Mouse (Mus musculus): ENCODE results near the gene Mecom.
A peak's percentile ranks its signal among the peaks of the same experiment; 100 is the strongest.
"Not testable (repeated sequence)": the region's sequence is repeated elsewhere in the genome, so short reads cannot be mapped to it uniquely, and the experiment has no call there.

Gene Mecom

DNA sequence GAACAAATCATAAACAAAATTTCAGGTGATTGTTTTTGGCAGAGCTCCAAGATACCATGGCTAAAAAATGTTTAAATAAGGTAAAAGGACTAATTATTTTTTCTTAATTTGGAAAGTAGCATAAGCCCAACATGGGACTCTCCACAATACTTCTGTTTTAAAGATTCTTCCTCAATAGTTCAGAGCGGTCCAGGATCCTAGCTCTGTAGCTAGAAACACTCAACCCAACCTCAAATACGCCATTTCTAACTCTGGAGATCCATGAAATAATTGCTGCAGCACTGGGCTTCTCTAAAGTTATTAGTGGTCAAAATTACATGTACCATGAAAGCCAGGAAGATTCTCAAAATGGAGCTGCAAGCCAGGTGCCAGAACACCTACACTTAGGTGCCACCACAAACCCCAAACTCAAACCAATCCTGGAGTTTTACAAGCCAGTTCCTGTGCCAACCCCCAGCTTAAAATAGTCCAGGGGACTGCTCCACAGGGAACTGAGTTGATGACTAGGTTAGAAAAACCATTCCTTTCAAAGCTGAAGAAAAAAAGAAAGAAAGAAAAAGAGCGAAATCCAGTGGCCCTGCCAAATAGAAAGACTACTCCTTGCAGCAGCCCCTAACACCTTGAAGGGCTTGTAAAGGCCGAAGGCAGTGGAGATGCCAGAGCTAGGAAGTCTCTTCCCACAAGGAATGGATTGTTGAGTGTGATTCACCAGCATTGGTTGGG, 102.4 kb downstream of the Mecom start:
- no peak for DNase-seq (ENCODE audit: low read depth, low spot score)

DNA sequence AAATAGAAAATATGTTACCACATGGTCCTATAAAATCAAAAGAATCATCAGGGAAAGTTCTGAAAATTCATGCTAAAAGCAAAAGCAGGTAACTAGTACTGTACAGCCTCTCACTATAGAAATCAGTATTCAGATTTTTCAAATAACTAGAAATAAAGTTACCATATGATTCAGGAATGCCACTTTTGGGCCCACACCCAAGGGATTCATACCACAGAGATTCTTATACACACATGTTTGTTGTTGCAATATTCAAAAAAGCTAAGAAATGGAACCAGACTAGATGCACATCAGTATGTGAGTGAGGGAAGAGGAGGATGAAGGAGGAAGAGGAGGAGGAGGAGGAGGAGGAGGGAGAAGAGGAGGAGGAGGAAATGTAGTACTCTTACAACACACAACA, 106.2 kb downstream of the Mecom start:
- no peak for DNase-seq (ENCODE audit: low read depth, low spot score)

DNA sequence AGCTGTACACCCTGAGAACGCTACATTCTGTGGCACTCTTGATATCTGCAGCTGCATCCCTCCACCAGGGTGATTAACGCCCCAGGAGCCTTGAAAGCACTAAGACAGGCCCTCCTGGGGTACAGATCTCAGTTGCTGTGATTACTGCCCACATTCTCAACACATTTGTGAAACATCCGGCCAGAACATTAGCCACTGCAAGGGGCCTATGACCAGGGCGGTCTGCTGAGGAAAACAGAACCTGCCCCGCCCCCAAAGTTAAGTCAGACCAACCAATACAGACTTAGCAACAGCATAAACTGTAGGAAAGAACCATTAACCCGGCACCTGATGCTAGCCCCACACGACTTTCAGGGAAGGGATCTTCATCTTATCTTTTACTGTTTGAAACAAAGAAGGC, 109.8 kb downstream of the Mecom start:
- no peak for DNase-seq (ENCODE audit: low read depth, low spot score)

DNA sequence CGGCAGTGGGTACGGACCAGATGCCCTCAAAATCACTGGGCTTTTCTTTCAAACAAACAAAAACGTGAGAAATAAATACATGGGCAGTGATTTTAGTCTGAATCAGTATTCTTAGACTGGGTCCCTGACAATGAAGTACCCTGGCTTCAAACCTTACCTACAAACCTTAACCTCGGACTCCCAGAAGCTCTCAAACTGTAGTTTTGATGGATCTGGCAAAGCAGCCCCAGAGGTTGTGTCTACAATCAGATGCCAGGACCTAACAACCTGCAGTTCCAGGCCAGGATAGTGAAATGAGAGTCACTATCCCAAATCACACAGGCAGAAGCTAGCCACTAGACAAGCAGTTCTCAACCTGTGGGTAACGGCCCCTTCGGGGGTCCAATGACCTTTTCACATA, 111.2 kb downstream of the Mecom start:
- DNase-seq (ENCODE audit: low read depth, low spot score), result no peak

DNA sequence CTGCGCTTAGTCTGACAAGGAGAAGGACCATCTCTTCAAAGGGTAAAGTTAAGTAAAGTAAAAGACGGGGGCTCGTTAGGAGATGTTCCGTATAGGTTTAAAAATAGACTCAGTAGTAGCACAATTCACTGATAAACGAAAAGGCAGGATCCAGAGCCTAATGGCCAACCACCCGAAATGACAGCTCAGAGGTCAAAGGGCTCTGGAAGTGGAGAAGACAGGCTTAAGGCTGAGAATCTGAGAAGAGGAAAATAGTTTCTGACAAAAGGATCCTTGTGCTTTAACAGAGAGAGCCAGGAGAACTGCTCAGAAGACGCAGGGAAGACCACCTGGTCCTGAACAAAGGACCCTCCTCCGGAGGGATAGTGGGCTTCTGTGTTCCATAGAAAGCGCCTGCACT, 111.7 kb downstream of the Mecom start:
- DNase-seq (ENCODE audit: low read depth, low spot score), result no peak

DNA sequence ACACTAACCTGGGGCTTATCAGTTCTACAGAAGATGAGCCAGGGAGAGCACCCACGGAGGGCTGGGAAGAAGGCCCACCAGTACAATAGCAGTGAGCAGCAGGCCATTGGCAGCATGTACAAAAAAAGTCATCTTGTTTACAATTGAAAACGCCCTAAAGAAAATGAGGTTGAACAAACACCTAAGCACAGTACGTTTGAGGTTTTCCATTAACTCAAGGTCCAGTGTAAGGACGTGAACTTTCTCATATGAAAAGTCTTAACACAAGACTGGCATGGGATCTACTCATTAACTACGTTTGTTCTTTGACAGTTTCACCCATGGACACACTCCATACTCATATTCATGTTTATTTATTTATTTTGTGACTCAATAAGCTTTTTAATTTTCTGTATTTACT, 118.9 kb downstream of the Mecom start:
- no peak for DNase-seq (ENCODE audit: low read depth, low spot score)

DNA sequence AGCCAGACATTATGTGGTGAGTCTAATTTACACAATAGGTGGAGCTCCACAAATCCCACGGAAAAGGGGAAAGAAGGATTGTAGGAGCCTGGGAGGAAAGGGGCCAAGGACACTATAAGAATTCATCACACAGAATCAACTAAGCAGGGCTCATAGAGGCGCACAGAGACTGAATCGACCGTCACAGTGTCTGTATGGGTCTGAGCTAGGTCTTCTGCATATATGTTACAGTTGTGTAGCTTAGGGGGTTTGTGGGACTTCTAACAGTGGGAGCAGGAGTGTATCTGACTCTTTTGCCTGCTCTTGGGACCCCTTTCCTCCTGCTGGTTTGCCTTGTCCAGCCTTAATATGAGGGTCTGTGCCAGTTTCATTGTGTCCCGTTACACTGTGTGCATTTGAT, 123.8 kb downstream of the Mecom start:
- DNase-seq (ENCODE audit: low read depth, low spot score), result no peak

DNA sequence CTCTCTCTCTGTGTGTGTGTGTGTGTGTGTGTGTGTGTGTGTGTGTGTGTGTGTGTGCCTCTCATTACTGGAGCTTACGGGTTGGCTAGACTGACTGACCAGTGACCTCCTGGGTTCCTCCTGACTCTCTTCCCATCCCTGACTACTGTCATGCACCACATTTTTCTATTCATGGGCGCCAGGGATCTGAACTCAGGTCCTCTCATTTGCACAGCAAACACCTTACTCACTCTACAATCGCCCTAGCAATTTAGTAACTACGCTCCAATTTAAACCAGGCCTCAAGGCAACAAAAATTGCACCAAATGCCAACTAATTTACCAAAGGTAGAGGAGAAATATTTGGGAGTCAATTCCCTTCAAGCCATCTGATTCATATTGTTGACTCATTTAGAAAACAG, 125.9 kb downstream of the Mecom start:
- DNase-seq (ENCODE audit: low read depth, low spot score), result not testable (repeated sequence)

DNA sequence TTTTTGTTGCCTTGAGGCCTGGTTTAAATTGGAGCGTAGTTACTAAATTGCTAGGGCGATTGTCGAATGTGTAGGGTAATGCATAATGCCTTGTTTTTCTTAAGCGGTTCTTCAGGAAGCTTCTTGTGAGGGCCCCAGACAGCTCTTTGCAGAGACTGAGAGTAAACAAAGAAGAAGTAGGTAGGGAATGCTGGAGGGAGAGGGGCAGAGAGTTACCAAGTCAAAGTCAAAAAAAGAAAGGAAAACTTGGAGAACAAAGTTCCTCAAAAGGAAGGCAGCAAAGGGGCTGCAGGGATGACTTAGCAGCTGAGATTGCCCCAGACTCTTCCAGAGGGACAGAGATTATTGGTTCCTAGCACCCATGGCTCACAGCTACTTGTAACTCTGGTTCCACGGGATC, 126.9 kb downstream of the Mecom start:
- DNase-seq (ENCODE audit: low read depth, low spot score), result no peak

DNA sequence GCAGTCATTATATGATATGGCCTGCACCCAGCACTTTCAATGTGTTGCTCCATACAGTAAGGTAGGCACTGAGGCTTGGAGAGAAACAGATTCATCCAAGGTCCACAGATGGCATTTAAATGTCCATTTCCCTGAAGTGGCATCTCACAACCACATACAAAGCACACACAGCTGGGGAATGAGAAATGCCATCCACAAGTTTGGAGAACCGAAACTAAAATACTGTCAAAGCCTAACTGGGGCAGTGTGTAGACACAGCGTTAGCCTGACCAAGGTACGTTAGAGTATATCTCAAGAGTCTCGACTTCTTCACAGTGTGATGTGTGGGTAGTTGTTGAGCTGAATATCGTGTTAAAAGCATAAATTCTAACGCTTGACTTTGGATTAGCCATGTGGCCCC, 133.6 kb downstream of the Mecom start:
- no peak for DNase-seq (ENCODE audit: low read depth, low spot score)

DNA sequence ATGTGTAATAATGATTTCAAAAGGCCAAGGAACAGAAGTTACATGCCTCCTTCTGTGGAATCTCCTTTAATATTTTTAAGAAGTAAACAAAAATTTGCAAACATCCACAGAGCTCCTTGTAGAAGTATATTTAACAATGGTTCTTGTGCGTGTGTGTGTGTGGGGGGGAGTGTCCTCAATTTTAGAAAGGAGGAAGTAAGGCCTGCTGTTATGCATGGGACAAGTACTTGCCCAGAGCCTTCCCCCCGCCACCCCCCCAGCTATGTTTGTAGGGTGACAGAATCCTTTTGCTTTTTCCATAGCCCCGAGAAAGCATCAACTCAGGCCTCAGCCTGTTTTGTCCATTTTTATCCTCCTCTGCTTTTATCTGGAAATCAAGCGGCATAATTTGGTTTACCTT, 137.0 kb downstream of the Mecom start:
- DNase-seq (ENCODE audit: low read depth, low spot score), result no peak

DNA sequence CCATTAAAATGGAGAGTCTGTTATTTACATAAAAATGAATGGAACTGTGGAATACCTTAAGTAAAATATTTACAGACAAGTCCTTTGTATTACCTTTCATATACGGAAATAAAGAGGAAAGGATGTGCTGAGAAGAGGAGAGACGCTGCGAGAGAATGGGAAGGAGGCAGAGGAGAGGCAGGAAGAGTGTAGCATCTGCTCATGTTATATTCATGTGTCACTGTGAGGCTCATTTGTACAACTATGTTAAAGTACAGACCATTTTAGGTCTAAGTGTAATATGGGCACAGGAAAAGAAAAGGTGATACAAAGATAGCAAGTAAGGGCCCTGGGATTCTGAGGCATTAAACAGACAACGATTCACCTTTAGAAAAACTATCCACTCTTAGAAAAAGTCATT, 143.0 kb downstream of the Mecom start:
- no peak for DNase-seq (ENCODE audit: low read depth, low spot score)

DNA sequence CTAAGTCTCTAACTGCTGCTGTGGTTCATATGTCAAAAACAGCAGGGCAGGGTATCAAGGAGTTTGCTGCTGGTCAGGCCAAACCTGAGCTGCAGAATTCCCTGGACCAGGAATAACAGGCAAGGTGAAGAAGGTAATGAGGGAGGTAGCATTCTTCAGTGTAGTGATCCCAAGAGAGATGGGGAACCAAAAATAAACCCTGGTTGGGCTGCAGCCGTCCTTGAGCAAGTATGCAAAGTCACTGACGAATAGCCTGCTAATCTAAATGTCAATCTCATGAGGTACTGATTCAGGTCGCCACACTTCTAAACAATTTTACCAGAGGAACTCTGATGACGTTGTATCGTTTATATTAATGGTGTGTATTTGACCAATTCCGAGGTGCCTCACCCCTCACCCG, 148.9 kb downstream of the Mecom start:
- DNase-seq (ENCODE audit: low read depth, low spot score), result no peak

DNA sequence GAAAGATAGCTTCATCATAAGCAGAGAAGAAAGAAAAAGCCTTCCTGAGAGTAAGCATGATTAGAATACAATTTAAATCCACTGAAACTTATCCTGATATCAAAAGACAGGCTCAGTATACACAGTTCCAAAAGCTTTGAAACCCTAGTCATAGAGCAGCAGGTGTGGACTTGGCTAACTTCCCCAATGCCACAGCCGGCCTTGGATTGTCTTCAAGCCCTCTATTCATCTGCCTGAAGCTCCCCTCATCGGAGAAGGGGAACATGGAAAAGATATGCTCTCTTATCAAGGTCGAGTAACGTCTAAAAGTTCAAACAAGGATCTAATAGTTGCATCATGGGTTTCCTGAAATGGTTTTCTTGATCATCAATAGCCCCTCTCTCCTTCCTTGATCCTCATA, 152.9 kb downstream of the Mecom start:
- no peak for DNase-seq (ENCODE audit: low read depth, low spot score)

DNA sequence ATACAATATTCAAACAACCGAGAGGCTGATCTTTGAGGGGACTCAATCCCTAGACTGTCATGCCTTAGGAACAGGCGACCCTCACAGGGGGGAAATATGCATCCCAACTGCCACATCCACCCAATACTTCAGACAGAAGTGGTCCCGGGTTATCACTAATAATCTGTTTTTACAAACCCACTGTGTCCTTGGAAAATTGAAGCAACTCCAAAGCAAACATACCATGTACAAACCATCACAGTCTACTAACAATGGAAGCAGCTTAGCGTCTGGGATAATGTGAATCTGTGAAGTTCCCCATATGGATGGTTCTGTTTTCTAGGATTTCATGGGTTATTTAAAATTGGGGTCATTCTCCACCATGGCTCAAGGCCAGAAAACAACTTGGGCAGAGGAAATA, 155.1 kb downstream of the Mecom start:
- DNase-seq (ENCODE audit: low read depth, low spot score), result no peak

DNA sequence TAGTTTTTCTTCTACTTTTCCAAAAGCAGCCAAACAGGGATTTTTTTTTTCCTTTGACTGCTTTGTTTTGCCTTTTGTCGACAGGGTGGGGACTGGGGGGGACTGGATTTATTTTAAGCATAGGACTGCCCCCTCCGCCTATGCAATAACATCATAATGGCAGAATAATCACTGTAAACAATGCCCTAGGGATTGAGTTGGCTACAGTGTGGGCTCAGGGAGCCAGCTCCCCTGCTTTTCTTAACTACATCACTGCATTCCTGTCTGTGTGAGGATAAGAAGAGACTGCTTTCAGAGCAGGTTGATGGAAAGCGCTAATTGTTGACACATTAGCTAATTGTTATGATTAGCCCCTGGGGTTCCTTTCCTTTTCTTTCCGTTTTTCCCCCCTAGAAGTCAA, 155.6 kb downstream of the Mecom start:
- no peak for DNase-seq (ENCODE audit: low read depth, low spot score)

DNA sequence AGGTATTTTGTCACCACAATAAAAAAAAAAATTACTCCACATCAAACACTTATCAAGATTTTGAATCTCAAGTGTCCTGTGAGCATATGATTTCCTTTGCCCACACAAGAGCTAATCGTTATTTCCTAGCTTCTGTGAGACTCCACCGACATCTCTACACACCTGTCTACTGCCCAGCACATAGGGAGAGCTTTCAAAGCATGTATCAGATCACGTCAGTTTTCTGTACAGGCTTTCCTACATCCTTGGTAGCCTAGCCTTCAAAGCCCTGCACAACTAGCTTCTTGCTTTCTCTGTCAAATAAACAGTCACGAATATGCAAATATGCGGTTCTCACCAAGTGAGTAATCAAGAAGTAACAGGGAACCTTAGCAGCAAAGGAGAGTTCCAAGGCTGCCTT, 157.5 kb downstream of the Mecom start:
- no peak for DNase-seq (ENCODE audit: low read depth, low spot score)

DNA sequence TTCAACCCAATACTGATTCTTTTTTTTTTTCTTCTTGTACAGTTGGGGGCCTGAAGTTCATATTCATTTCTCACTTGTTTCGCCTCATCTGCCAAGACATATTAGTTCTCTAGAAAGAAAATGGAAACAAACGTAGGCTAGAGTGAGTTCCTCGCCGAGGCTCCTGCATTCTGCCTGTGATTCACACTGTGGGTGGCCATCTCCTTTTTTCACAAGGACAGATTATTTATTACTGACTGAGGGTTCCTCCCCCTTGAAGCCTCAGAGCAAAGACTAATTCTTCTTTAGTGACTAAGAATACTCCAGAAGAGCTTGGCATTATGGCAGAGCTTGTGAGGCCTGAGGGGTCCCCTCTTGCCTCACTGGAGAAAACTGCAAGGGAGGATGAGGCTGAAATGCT, 167.5 kb downstream of the Mecom start:
- no peak for DNase-seq (ENCODE audit: low read depth, low spot score)

DNA sequence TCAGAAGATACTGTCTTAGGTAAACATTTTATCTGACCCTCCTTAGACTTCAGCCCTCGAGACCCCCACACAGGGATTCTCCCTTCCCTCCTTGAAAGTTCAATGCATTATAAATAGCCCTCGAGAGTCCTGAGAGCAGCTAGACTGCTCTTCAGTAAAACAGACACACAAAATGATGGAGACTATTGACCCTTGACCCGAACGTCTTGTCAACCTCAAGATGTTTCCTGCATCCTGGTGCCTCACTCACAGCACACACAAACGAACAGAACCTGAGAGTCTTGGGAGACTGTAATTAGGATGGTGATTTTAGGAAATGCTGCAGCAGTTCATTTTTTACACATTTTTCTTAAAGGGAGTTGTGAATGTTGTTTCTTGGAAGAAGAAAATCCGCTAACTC, 168.5 kb downstream of the Mecom start:
- no peak for DNase-seq (ENCODE audit: low read depth, low spot score)

DNA sequence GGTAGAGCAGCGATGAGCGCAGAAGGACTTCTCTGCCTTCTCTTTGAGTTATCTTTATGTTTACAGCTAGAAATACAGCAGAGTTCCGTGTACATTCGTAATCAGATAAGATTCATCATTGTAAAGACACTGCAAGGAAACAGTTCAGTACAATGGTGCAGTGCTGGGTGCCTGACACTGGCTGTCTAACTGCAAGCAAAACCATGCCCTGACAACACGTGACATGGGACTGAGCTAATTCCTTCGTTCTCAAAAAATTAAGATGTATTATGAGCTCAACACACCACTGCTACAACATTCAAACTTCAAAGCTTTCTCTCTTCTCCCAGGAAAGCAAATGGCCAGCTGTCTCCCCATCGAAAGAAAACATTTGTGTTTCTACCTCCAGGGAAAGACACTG, 176.3 kb downstream of the Mecom start:
- no peak for DNase-seq (ENCODE audit: low read depth, low spot score)

DNA sequence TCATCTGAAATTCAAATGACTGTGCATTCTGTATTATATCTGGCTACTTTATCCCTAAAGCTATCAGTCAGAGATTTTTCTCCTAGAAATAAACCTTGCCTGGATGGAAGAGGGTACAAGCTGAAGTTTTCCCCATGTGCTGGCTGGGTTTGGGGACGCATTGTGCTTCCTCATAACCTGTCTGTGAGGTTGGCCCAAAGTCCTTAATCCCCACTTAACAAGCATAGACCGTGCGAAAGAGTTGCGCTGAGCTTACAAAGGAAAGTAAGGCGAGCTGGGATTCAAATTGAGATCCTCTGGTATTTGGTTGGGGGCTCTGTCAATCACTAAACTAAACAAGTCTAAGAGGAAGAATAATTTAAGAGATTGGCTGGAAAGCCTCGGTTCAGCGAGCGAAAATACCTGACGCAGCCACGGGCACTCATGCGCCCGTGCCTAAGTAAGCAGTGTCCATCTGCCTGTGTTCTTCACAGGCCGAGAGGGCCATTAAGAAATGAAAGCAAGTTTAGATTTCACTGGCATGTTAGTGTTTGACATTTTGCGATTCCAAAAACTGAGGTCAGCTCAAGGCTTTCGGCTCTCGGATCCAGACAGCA, 176.8 kb downstream of the Mecom start:
- no peak for DNase-seq (ENCODE audit: low read depth, low spot score)

DNA sequence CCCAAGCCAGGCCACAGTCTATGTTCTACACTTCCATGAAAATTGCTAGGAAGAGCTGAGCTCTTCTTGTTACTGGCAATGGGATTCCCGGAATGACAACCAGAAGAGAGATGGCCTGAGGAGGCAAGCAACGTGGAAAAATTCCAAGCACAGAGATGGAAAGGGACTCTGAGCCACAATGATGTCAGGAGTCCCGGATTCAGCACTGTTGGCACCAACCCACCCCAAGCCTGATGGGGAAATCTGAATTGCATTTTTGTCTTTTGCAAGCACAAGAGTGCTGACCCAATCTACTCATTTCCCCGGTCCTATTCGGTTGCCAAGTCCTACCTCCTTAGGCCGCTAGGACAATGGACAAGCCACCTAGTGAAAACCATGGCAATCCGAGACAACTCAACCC, 181.2 kb downstream of the Mecom start:
- DNase-seq (ENCODE audit: low read depth, low spot score), result peak; percentile 30

DNA sequence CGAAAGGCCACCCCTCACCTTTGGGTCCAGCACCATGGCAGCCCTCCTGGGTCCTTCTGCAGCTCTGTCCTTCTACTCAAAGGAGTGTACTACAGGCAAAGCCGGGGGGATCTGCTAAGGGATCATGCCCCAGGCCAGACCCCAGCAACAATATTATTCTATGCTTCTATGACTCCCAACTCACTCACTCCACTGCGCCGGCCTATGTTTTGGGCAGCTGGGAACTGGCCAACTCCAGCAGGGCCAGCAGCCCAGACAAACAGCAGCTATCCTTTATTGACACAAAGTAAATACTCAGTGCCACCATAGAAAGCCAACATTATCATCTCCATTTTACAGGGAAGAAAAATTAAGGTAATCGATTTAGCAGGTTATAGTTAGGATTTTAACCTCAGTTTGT, 186.6 kb downstream of the Mecom start:
- DNase-seq (ENCODE audit: low read depth, low spot score), result no peak
